Mouse (Mus musculus): ENCODE results near the gene Macrod1.

Macrod1 gene

GRCm38 (mm10) chr19:7083035-7083794, 26.6 kb downstream of the Macrod1 start:
- DNase-seq (ENCODE audit: low read depth) = no peak

- no peak for DNase-seq (ENCODE audit: low read depth)
Measured at GRCm38 (mm10) chr19:7084734-7085133, 28.1 kb downstream of the Macrod1 start.

GRCm38 (mm10) chr19:7088558-7088957, 31.9 kb downstream of the Macrod1 start:
- no peak for DNase-seq (ENCODE audit: low read depth)

DNA sequence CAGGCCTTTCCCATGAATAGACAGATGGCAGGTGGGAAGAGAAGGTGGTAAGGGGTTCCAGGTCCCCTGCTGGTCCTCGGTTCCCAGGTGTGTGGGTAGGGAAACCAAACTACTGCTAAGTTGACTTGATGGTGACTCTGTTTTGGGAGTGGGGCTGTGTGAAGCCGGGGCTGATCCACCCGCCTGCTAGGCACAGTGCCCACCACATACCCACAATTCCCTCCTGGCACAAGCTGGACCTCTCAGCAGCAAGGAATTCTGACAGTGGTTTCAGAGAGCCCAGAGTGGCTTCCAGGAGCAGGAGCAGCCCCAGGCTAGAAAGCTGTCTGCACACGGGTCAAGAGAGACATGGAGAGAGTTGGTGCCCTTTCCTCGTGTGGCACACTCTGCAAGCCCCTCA, 32.4 kb downstream of the Macrod1 start:
- DNase-seq (ENCODE audit: low read depth) = no peak

- DNase-seq (ENCODE audit: low read depth) = no peak
Measured at GRCm38 (mm10) chr19:7089842-7090251, 33.2 kb downstream of the Macrod1 start.

- no peak for DNase-seq (ENCODE audit: low read depth)
Measured at GRCm38 (mm10) chr19:7090369-7091064, 33.9 kb downstream of the Macrod1 start.

DNA sequence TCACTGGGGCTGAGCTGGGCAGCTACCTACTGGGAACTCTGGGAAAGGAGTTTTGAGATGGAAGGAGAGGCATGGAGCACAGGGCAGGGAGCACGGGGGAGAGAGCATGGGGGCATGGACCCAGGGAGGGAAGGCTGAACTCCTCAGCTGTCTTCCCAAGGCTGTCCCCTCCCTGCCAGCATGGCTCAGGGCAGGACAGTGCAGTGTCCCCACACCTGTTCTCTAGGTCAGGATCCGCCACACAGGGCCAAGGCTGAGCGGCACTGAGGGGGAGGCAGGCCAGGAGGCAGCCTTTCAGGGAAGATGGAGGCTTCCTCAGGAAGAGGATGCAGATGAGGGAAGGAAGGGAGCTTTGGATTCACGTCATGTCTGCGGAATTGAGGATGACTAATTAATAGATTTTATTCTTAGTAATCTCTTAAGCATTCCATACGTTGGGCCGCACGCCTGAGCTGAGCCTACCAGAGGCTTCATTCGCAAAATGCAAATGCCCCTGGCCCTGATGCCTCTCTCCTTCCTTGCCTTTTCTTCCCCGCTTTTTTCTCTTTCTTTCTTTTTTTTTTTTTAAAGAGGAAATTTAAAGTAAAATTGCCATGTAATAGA, 34.9 kb downstream of the Macrod1 start:
- DNase-seq (ENCODE audit: low read depth) = no peak

GRCm38 (mm10) chr19:7092756-7093155, 36.1 kb downstream of the Macrod1 start:
- no peak for DNase-seq (ENCODE audit: low read depth)

DNA sequence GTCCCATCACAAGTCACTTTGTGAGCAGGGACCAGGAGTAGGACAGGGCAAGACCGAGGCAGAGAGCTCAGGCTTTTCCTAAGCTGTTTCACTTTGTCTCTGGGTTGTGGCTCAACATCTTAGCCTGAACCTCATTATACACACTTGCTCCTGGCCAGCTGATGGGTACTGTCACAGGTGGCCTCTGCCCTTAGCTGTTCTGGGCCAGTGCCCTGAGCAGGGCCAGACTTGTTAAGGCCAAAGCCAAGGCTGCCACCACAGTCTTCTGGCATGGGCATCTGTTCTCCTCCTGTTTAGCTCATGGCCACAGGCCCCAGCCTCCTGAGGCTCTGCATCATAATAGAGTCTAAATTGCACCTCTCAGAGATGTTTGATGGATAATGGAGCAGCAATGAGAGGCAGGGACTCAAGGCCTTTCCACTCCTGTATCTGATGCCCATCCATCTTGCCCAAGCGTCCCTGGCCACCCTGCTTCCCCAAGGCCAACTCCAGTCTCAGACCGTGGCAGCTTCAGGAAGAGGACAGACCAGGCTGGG, 43.1 kb downstream of the Macrod1 start:
- no peak for DNase-seq (ENCODE audit: low read depth)

GRCm38 (mm10) chr19:7102039-7102438, 45.4 kb downstream of the Macrod1 start:
- DNase-seq (ENCODE audit: low read depth) = no peak

- no peak for DNase-seq (ENCODE audit: low read depth)
Measured at GRCm38 (mm10) chr19:7103349-7103992, 46.9 kb downstream of the Macrod1 start.

- DNase-seq (ENCODE audit: low read depth) = no peak
Measured at GRCm38 (mm10) chr19:7103993-7104401, 47.4 kb downstream of the Macrod1 start.

GRCm38 (mm10) chr19:7105544-7105943, 48.9 kb downstream of the Macrod1 start, which contains the start of gene Flrt1:
Gene Flrt1 (minus strand): TSS chr19:7105729.
- DNase-seq (ENCODE audit: low read depth) = no peak

GRCm38 (mm10) chr19:7106566-7106965, 50.0 kb downstream of the Macrod1 start:
- DNase-seq (ENCODE audit: low read depth) = no peak

GRCm38 (mm10) chr19:7107174-7107573, 50.6 kb downstream of the Macrod1 start:
- DNase-seq (ENCODE audit: low read depth) = no peak

DNA sequence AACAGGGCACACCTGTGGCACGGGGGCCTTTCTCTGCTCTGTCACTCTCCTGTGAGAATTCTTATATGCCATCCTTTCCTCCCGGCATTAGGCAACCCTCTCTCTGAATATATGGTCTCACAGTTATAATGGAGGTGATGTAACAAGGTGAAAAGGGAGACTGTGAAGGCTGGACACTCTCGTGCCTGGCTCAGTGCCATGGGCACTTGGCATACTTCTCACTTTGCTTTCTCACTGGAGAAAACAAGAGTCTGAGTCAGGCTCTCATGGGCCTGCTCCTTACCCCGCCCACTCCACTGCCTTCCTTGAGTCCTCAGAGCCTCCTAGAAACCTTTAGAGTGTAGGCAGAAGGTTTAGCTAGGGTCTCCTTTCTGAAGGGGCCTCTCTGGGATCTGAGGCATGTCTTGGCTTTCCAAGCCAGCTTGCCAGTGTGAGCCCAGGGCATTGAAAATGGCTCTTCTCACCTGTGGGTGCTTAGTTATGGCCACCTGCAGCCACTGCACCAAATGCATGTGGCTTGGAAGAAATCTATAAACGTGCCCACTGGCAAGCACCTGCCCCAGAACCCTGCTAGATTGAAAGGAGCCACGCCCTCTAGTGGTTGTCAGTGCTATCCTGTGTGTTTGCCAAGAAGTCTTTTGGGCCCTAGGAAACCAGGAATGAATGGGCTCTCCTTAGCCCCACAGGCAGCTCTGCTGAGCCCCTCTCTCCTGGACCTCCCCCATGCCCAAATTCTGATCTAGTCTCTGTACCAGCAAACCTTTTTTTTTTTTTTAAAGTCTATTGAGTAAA, 51.7 kb downstream of the Macrod1 start:
- DNase-seq (ENCODE audit: low read depth) = peak; percentile 38

DNA sequence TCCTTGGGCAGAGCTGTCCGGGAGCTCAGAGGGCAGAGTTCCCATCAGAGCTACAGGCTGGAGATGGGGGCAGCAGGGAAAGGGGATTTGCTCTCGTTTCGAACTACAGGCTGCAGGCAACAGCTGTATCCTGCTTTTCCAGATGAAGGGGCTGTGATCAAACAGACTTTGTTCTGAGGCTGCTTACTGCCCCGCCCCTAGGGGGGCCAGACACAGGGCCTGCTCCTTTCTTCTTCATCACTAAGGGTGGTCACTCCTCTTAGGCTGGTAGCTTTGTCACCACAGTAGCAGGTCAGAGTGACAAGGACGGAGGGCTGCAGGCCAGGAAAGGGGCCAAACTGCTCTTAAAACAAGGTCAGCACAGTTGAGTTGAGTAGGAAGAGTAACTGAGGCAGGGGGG, 53.5 kb downstream of the Macrod1 start:
- no peak for DNase-seq (ENCODE audit: low read depth)

- no peak for DNase-seq (ENCODE audit: low read depth)
Measured at GRCm38 (mm10) chr19:7110875-7111274, 54.3 kb downstream of the Macrod1 start.

DNA sequence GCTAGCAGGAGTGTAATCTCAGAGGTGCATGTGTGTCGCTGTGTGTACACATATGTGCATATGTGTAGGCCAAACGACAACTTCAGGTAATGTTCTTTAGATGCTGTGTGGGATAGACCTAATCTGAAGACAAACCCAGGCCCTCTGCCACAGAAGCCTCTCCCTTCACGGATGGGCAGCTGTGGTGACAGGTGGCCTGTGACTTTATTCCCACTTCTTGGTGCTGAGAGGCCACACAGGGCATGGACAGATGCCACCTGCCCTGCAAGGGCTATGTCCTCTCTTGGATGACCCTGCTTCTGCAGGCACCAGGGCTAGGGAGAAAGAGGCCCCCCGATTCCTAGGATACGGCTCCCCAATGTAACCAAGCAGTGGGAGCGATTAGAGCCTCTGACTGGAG, 54.7 kb downstream of the Macrod1 start:
- DNase-seq (ENCODE audit: low read depth) = no peak

DNA sequence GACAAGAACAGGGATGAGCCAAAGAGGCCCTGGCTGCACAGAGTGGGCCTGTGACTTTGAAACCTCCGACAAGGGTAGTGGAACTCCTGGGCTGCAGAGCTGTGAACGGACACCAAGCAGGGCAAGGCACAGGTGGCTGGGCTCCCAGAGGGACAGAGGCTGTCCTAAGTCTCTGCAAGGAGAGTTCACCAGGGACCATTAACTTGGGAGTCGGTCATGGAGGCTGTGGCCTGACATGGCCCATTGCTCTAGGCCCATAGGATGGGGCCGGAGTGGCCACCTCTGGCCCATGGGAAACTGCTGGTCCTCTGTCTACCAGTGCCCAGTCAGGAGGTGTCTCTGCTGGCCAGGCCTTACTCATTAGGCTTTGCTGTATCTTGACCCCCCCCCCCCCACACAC, 55.1 kb downstream of the Macrod1 start:
- DNase-seq (ENCODE audit: low read depth) = no peak

GRCm38 (mm10) chr19:7112628-7113027, 56.0 kb downstream of the Macrod1 start:
- DNase-seq (ENCODE audit: low read depth) = no peak

Data from c-Kit-positive CD71-positive TER-119-negative erythroid progenitor cells, embryonic 14.5 days (primary cell).